Mouse (Mus musculus) kidney, postnatal 14 days (tissue): ENCODE measurements at regions not wholly inside any gene's neighbourhood (a gene's known extent, or its start where the extent isn't known, plus 50 kb on each side); places are given as distances from the start of the nearest gene placed in this dataset.
A peak's percentile ranks its signal among the peaks of the same experiment; 100 is the strongest.

Experiments
- DNase-seq: peaks from one replicate; pipeline ENCODE4 v3.0.0; 2022; ENCODE audit warnings: mixed read lengths

DNA sequence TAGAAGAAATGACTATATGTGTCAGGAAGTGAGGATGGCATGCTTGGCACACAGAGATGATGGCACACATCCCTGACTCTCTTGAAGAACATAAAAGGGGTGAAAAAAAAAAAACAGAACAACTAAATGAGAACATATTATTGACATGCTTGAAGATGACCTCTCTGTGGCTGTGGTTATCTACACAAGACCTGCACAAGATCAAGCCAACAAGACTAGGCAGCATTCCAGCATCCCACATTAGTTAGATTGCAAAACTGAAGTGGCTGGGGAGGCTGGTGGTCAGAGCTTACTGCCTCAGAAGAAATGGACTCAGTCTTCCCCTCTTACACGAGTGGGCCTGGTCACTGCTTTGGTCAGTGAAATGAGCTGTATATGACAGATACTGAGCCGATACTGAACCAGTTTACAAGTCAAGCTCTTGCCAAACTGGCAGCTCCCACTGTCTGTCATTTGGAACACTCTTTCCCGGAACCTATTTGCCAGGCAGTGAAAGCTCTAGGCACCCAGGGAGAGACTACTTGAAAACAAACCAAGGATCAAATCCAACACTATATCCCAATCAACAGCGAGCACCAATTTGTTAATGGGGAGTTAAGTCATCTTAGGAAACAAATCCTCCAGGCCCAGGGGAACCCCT, 335.6 kb upstream of the Noct start:
- no peak for DNase-seq

DNA sequence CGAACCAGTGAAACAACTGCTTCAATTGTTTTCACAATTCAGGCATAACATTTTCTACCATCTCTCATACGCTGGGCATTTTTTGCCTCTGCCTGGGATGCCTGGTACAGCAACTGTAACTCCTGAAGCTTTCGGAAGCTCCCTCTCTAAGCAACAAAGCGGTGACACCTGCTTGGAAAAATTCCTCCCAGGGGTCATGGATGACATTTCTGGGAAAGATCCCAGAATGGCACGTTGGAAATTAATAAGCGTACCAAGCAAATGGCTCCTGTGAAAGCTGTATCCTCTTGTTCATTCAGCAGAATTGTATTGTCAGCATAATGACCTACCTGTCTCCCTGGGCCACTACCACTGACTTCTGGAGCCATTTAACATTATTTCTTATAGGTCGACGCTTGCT, 333.7 kb upstream of the Noct start:
- DNase-seq: no peak

DNA sequence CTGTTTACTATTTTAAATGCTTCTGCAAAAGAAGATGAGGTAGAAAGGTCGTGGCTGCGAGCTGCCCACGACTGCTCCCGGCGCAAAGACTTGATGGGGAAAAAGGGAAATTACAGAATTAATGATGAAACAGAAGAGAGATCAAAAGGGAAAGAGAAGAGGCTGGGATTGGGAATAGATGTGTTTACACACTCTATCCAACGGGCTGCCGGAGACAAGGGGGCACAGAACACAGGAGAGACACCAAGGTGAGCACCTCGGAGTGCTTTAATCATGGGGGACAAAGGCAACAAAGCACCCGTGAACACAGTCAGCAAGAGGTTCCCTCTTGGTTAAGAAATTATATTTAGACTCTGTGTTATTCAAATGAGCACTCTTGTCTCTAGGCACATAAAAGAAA, 326.1 kb upstream of the Noct start:
- DNase-seq: no peak

DNA sequence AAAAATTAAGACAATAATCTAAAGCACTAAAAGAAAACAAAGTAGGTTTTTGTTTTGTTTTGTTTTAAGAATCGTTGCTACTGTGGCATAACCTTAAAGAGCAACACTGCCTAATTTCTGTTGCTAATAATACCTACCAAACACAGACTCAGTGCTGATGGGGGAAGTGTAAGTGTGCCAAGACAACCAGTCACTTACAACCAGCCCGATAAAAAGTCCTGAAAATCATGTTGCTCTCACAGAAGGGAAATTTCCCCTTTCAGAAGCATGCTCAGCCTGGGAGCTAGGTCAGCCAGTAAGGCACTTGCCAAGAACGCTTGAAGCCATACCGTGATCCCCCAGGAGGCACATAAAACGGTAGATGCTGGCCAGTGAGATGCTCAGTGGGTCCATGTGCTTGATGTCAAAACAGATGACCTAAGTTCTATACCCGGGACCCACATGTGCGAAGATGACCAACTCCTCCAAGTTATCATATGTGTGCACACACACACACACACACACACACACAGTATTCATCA, 324.4 kb upstream of the Noct start:
- DNase-seq: no peak

DNA sequence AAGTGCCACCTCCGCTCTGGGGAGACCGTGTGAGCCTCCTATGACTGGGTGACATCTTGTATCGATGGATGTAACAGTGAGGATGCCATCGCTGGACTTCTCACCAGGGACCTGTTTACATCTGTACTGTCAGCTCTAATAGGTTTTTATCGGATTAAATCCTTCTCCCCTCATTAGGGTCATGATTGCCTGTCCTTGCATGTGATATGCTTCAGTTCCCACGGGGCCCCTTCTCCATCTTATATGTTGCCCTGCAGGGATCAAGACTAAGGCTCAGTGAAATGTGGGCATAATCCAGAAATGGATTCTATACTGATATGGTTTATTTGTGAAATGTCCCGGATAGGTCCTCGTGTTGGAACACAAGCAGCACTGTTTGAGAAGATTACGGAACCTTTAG, 323.7 kb upstream of the Noct start:
- no peak for DNase-seq

DNA sequence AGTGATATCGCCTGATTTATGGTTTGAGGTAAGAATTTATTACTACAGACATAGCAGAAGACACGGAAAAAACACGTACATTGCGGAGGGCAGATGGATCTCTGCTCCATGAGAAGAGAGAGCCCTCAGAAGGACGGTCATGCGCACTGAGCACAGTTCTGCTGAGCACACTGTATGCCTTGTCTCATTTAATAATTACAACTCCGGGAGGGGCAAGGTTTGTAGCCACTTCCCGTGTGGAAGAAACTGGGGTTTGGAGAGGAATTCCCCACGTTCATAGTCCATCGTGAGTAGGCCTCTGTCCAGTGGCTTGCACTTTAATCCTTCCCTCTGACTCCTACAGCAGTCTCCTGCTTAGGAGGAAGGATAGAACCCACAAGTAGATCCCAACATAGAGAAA, 322.9 kb upstream of the Noct start:
- peak; percentile 42 for DNase-seq

DNA sequence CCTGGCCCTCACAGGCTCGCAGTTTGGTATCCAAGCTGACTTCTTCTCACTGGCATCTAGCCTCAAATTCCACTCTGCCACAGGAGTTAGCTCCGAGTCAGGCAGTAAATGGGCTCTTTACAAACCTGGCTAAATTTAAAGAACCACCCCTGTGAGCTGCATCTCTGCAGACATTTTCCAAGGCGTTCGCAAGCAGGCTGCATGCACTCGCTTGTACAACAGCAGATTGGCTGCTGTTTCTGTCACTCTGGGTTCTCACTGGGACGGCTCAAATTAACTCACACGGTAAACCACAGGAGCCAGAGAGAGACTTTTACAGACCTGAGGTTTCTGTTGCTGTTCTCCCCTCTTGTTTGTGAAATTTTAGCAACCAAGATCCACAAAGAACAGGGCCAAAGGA, 321.3 kb upstream of the Noct start:
- DNase-seq: peak; percentile 29

DNA sequence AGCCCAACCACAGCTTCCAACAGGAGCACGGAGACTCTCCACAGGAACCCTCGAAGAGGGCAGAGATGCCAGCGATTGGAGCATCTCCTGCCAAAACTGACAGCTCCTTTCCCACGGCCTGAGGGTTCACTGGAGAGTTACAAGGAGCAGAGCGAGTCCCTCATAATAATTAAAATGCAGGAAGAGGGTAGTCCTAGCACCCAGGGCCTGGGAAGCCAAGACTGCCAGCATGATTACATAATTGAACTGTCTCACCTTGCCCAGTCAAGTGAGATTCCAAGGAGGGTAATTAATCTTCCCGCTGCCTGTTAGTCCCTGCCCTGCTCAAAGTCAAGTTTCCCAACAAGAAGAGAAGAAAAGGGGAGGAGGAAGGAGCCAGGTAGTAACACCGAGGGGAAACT, 319.5 kb upstream of the Noct start:
- DNase-seq: peak; percentile 61

DNA sequence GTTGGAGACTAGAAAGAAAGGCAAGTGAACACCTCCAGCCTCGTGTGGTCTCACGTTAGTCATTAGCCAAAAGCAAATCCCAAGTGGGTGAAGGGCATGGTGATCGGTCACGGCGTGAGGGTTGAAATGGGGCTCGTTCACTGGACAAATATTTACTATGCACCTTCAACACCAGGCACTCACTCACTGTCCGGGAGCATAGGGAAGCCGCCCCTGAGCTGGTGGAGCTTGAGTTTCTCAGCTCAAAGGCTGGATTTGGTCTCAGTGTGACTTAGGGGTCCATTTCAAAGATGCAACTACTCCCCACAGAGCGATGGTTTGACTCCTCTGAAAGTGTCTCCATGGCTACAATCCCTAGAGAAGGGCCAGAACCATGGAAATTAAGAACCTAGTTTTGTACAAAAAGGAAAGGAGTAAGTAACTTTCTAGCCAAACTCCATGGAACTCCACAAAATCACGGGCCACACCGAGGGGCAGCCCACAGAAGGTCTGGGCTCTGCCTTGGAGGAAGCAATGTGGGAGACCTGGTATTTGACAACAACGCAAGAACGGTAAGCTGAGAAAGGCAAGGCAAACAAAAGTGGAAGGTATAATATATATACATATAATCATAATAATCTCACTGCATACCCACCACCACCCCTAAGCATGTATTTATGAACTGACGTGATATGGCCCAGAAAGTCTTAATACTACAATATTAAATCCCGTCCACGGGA, 318.8 kb upstream of the Noct start:
- DNase-seq: peak; percentile 48

DNA sequence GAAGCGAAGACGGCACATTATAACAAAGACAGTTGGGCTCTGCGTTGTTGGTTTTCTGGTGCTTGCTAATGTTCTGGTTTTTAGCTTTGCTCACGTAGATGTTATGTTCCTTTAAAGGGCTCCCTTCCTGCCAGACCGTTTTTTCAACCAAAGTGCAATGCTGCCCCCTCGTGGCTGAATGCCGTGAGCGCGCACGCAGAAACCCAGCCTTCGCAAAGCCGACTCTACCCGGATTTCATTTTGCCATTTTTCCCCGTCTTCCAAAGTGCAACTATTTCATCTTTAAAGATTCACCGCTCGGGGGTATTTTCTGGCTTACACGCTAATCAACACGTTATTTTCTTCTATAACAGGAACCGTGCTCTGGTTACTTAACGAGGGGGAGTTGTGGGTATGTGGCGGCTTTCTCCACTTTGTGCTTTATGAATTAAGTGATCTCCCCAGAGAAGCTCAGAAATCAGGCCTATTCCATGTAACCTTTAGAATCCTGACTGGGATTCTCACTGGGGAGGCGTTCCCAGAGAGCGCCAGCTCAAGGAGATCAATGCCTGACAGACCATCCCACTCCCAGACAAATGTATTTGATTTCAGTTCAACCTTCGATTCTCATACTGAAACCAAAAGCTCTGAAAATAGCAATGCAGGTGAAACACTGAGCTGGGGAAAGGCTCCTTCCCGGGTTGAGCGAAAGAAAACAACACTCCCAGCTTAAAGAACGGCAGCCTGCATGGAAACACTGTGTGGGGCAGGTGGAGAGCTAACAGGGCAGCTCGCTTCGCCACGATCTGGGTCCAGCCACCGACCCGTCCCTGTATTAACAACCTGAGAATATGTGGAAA, 318.0 kb upstream of the Noct start:
- peak; percentile 92 for DNase-seq

DNA sequence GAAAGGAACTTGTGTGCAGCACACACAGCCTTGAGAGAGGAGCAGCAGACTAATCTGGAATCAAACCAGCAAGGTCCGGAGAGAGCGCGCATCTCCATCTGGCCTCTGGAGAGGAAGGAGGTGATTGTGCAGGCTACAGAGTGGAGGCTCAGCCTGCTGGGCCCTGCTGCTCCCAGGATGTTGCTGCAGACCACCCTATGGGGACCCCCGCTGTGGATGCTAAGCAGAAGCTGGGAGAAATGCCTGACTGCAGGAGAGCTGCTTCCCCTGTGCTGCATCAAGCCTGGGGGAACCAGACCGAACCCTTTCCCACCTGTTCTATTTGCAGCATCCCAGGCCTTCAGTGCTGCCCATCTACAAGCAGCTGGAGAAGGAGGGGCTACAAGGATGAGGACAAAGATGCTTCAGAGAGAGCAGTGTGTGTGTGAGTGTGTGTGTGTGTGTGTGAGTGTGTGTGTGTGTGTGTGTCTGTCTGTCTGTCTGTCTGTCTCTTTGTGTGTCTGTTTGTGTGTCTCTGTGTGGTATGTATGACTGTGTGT, 311.2 kb upstream of the Noct start:
- no peak for DNase-seq

DNA sequence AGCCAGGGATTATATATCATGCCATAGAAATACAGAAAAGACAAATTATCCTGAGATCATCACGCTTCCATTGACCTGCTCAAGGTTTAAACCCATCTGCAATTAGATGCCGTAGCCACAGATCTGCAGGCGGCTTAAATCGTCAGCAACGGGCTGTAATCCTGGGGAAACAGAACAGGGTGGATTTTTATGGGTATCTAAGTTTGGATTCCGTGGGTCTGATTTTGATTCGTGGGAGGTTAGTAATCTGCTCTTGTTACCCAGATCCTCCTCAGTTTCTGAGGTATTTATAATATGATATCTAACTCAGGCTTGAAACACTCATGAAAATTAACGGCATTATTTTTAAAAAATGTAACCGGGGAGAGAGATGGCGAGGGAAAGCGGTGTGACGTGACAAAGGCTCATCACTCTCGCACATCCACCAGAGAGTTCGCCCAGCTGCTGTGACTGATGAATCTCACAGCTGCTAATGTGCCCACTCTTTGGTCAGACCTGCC, 309.3 kb upstream of the Noct start:
- DNase-seq: no peak

DNA sequence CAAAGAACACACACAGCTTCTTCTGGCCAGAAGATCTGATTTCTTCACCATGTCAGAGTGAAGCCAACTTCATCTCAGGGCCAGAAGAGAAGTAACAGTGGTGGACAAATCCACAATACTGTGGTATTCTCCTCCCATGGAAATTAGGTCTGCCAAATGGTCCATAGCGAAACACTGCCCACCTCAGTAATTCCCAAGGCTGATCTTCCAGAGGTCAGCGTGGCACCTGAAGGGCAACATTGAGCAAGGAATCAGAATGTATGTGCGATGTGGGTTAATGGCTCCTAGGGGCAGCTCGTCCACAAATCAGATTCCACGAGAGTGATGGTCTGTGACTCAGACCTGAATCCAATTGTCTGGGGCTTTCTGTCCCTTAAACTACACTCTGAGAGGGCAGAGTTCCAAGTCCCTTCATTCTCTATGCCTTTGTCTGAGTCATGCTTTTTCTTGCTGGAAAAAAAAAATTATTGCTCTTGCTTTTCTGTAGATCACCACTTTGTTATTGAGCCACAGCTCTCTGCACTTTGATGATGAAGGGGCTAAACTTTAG, 307.9 kb upstream of the Noct start:
- DNase-seq: no peak

DNA sequence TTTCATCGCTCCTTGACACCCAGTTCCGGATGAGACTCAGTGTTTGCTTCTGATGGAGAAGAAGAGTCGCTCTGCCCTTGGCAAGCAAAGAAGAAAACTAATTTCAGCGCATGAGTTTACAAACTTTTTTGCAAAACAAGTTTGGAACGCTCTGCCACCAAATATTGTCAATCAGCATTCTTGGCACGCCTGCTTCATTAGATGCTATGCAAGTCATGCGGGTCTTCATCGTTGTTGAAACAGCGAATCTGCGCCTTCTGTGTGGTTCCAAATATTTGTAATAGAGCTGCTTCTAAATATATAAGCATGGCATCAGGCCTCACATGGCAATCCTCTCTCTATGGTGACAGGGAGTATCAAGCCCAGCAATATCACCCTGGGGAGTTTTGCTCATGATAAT, 301.9 kb upstream of the Noct start:
- DNase-seq: no peak

DNA sequence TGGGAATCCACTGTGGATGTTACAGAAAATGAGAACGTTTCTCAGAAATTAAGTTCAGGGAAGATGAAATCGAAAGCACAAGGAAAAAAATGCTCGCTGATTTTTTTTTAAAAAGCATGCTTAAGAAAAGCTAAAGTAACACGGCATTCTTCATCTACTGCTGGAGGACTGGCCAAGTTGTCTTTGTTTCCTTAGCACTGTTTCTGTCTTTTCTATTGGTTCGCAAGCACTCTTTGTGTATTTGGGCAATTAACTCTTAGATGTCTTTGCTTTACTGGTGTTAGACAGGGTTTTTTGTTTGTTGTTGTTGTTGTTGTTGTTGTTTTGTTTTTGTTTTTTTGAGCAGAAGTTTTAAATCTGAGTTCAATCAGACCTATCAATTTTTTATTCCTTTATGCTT, 301.4 kb upstream of the Noct start:
- no peak for DNase-seq

DNA sequence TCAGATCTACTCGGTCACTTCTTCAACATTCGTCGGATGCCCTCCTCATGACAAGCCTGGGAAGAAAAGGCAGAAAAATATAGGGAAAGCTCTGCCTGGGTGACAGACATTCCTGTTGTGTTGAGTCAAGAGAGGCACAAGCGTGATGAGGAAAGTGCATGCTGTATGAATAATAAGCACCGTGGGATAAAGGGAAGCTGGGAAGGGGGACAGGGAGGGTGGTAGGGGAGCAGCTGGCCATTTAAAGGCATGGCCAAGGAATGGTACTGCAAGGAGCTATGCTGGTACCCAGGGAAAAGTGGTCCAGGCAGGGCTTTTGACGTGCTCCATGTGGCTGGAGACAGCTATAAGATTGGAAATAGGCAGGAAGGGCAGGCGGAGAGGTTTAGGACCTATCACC, 300.9 kb upstream of the Noct start:
- DNase-seq: no peak

DNA sequence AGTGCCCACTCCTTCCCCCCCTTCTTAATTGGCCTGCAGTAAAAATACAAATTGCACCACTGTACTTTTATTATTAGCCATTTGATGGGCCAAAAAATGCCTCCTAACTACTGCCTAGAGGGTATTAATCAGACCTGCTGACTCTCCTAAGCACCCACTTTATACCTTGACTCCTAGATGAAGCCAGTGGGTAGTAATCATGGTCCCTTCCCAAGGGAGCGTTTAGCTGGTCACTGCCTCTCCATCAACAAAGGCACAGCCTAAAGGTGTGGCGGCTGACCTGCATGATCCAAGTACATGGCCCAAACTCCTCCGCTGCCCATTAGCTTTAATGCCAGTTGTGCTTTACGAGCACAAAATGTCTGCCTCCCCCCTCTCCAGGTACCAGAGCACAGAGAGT, 296.9 kb upstream of the Noct start:
- DNase-seq: no peak

DNA sequence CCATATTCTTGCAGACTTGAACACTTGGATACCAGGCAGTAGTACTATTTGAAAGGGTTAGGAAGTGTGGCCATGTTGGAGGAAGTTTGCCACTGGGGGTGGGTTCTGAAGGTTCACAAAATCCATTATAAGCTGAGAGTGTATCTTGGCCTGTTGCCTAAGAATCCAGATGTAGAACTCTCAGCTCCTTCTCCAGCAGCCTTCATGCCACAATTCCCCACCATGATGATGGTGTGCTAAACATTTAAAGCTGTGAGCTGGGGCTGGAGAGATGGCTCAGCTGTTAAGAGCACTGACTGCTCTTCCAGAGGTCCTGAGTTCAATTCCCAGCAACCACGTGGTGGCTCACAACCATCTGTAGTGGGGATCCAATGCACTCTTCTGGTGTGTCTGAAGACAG, 295.2 kb upstream of the Noct start:
- no peak for DNase-seq

DNA sequence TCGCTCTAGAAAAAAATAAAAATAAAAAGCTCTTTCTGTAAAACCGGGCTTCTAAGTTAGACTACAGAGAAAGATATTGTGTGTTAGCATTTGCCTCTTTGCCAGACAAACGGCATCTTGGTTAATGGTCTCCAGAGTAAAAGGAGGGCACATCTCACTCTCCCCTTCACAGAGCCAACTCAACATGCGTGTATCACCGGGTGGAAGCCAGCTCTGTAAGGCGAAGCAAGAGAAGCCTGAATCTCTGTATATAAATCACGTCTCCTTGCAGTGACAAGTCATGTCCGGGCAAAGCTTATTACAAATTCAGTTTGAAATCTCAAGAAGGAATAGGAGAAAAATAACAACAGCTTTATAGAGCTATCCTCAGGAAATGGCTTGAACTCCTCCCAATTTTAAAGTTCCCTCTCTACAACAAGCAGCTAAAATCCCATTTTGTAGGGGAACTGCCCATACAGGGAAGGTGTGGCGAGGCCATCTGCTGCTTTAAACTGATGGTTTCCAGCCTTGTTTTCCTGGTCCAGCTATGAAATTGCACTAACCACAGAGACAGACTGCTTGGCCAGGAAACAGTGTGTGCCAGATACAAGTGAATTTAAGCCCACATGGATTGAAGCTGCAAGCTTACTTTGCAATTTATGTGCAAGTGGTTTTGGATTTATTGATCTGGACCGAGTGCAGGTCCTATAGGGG, 291.7 kb upstream of the Noct start:
- DNase-seq: no peak

DNA sequence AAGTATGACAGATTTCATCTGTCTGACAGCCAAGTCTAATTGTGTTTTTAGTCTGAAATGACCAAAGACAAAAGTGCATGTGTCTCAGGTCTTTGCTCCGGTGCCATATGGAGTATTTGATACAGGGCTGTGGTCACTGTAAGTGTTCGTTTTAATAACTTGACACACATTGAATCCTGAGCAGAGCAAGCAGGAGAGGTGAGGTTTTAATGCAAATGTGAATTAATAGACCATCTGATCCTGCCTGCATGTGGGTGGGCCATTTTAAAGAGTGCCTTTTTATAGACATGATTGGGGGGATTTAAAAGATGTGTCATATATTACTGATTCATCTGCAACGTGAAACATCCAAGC, 291.2 kb upstream of the Noct start:
- no peak for DNase-seq

DNA sequence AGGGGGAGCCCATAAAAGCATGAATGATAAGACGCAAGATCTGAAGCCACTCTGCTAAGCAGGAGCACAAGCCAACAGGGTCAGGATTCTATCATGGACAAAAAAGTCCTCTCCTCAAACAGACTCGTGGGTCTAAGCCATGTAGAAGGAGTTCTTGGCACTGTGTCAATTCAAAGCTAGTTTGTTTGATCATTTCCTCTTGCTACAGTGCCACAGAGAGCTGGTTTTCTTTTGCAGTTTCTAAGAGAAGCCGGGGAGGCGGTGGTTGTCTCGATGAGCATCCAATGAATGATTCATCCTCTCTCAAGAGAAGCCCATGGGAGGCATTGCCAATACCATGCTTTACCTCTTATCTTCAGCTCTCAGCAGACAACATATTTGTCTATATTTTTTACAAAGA, 284.6 kb upstream of the Noct start:
- no peak for DNase-seq

DNA sequence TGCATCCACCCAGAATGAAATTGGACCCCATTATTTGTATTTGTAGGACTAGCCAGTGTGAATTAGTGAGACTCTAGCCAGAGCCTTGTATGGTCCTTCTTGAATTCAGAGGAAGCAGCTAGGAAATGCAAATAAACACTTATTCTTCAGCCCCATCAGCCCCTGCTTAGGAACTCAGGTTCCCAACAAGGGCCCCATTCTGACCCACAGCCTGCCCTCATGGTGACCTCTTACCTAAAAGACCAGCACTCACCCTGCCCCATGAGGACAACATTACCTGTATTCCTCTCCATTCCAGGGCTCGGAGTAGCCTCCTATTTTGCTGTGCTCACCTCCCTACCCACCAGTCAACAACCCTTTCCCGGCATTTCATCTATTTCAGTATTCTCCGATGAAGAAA, 283.6 kb upstream of the Noct start:
- no peak for DNase-seq

DNA sequence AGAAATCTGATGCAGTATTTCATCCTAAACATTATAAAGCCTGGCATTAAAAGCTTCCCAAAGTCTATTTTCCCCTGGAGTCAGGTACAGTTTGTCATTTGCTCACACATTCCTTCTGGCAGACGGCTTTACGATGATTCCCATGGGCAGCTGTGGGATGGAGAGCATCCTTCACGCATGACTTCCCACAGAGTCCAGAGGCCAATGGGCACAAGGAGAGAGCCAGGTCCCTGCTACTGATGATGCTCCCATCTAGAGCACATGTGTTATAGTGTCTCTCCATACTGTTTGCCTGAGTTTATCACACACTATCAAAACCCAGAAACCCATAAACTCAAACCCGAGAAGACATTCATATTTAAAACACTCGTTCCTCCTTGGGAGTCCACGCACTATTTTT, 270.8 kb upstream of the Noct start:
- no peak for DNase-seq
